ENCODE assay signal across 19 mouse cellular contexts in genomic region chr9:117364610-117365009, GRCm38 (mm10).
DNase-seq lines count a peak whose midpoint lies in the region; ATAC-seq lines count a peak whose summit lies in the region.
"Had no signal": no experiment of that assay in that cellular context is flagged by ENCODE, and none has a peak within 500 bp of the region (broad histone marks: within the 10 kb centered on the region; RNA-seq: fewer than 3 reads in every experiment).

No protein-coding gene starts in this region.

- no peaks in the 10 kb centered on the region for H3K36me3 ChIP-seq in kidney, embryonic 14.5 days (ENCODE audit: control insufficient read depth, insufficient read depth, low read length)
- H3K36me3 ChIP-seq in neural tube, embryonic 13.5 days, result no peaks in the 10 kb centered on the region
- H3K36me3 ChIP-seq in limb, embryonic 12.5 days, result no peaks in the 10 kb centered on the region
- H3K36me3 ChIP-seq: embryonic facial prominence, embryonic 10.5 days; heart, embryonic 13.5 days; hindbrain, embryonic 12.5 days had no signal

- no peak for DNase-seq in kidney, adult 11 months
- DNase-seq in neural tube, embryonic 10.5 days (ENCODE audit: extremely low spot score, low spot score), result no peak
- DNase-seq in left cerebral cortex, postnatal 4 days, result no peak
- DNase-seq: adrenal gland, postnatal 14 days; cerebellum, adult 18-20 months; cerebellum, postnatal 10 days; forebrain, postnatal 0 days; gastrocnemius, postnatal 14 days; heart, postnatal 36 days had no signal

- H3K9me3 ChIP-seq in kidney, embryonic 14.5 days (ENCODE audit: control insufficient read depth, low read length), result no peaks in the 10 kb centered on the region
- no peaks in the 10 kb centered on the region for H3K9me3 ChIP-seq in neural tube, embryonic 13.5 days
- no peaks in the 10 kb centered on the region for H3K9me3 ChIP-seq in limb, embryonic 12.5 days
- H3K9me3 ChIP-seq: embryonic facial prominence, embryonic 10.5 days; forebrain, embryonic 13.5 days; heart, embryonic 13.5 days; hindbrain, embryonic 12.5 days had no signal

- 0 out of 2 replicates have a peak, but pooled peaks have one; percentile 60 for ATAC-seq in kidney, embryonic 14.5 days (ENCODE audit: low FRiP score, low TSS enrichment)
- ATAC-seq in neural tube, embryonic 13.5 days (ENCODE audit: low read depth), result peak; percentile 84
- no peak for ATAC-seq in limb, embryonic 12.5 days (ENCODE audit: insufficient number of reproducible peaks, insufficient read depth, low FRiP score, low TSS enrichment, low read depth)
- ATAC-seq: activated CD4-positive, CD25-positive, alpha-beta regulatory T cell, adult 4 months; forebrain, embryonic 13.5 days; forebrain, postnatal 0 days; Patski had no signal

- 0 out of 2 replicates have a peak, but pooled peaks cover 6% of the 10 kb centered on the region for H3K4me1 ChIP-seq in kidney, embryonic 14.5 days (ENCODE audit: control insufficient read depth, insufficient read depth, low read length)
- H3K4me1 ChIP-seq in neural tube, embryonic 13.5 days (replicated peaks), result peaks cover 27% of the 10 kb centered on the region
- peaks cover 7% of the 10 kb centered on the region for H3K4me1 ChIP-seq in limb, embryonic 12.5 days (replicated peaks)
- H3K4me1 ChIP-seq: heart, embryonic 13.5 days had no signal

- H3K4me3 ChIP-seq in kidney, embryonic 14.5 days (ENCODE audit: low read length), result no peak overlapping the region
- H3K4me3 ChIP-seq in neural tube, embryonic 13.5 days, result no peak overlapping the region
- no peak overlapping the region for H3K4me3 ChIP-seq in limb, embryonic 12.5 days (replicated peaks)
- H3K4me3 ChIP-seq: embryonic facial prominence, embryonic 10.5 days; forebrain, embryonic 13.5 days; heart, embryonic 13.5 days; hindbrain, embryonic 12.5 days had no signal

- no peak overlapping the region for H3K4me2 ChIP-seq in kidney, embryonic 14.5 days (replicated peaks; ENCODE audit: low read depth, low read length)
- no peak overlapping the region for H3K4me2 ChIP-seq in neural tube, embryonic 13.5 days
- no peak overlapping the region for H3K4me2 ChIP-seq in limb, embryonic 12.5 days
- H3K4me2 ChIP-seq: forebrain, embryonic 13.5 days; heart, embryonic 13.5 days; hindbrain, embryonic 12.5 days had no signal

- intact Hi-C loops in left cerebral cortex, postnatal 4 days (cut with DNase I), result no loop called here

- H3K9ac ChIP-seq in kidney, embryonic 14.5 days (ENCODE audit: low read depth, low read length), result no peak overlapping the region
- H3K9ac ChIP-seq in neural tube, embryonic 13.5 days, result no peak overlapping the region
- no peak overlapping the region for H3K9ac ChIP-seq in limb, embryonic 12.5 days (replicated peaks)
- H3K9ac ChIP-seq: forebrain, embryonic 13.5 days; forebrain, postnatal 0 days; heart, embryonic 13.5 days; hindbrain, embryonic 12.5 days had no signal

- 21% methylated on average over 3 of the region's 3 CpGs for WGBS in kidney, embryonic 14.5 days
- WGBS in neural tube, embryonic 13.5 days, result 12% methylated on average over 3 of the region's 3 CpGs
- WGBS in limb, embryonic 12.5 days, result 26% methylated on average over 3 of the region's 3 CpGs

- no peak overlapping the region for H3K27ac ChIP-seq in kidney, embryonic 14.5 days (ENCODE audit: low read depth, low read length)
- 0 out of 2 replicates have a peak overlapping the region, but pooled peaks have one; percentile 15 for H3K27ac ChIP-seq in neural tube, embryonic 13.5 days (replicated peaks)
- H3K27ac ChIP-seq in limb, embryonic 12.5 days, result 0 out of 2 replicates have a peak overlapping the region, but pooled peaks have one; percentile 7
- H3K27ac ChIP-seq: embryonic facial prominence, embryonic 10.5 days; forebrain, embryonic 13.5 days; heart, embryonic 13.5 days; hindbrain, embryonic 12.5 days had no signal

- H3K27me3 ChIP-seq in kidney, embryonic 14.5 days (ENCODE audit: control insufficient read depth, insufficient read depth, low read length), result no peaks in the 10 kb centered on the region
- peaks cover 8% of the 10 kb centered on the region for H3K27me3 ChIP-seq in neural tube, embryonic 13.5 days
- H3K27me3 ChIP-seq in limb, embryonic 12.5 days, result no peaks in the 10 kb centered on the region
- H3K27me3 ChIP-seq: CH12.LX; heart, embryonic 13.5 days; hindbrain, embryonic 12.5 days; Patski had no signal
